Mouse (Mus musculus) lung, postnatal 0 days (tissue): ENCODE results near the gene Ggt1. TPM values are rescaled to one million over a fixed set of nuclear protein-coding genes. Genes with fewer than 3 reads are reported as not detected.

Experiments used
- ATAC-seq: fragments of 200-750 bp; cut with Nextera tagmentation; 2 replicates; pipeline ENCODE4 v1.8.0; 2017; ENCODE audit warnings: moderate library complexity
- DNase-seq: peaks from one replicate; pipeline ENCODE4 v3.0.0-alpha.2; 2016; ENCODE audit warnings: low spot score
- H3K27ac ChIP-seq: fragments of 300-500 bp; sonication (generic); 2 replicates; pipeline ENCODE4 v1.5.1; 2014; ENCODE audit warnings: antibody characterized with exemption, mild to moderate bottlenecking, low read length, mixed read lengths
- H3K27me3 ChIP-seq: fragments of 300-500 bp; sonication (generic); replicated peaks from 2 replicates; pipeline ENCODE4 v1.6.1; 2014; ENCODE audit warnings: low read length, mixed read lengths; ENCODE audit not compliant: insufficient read depth
- H3K36me3 ChIP-seq: fragments of 300-500 bp; sonication (generic); 2 replicates; pipeline ENCODE4 v1.6.1; 2014; ENCODE audit warnings: low read length, mixed read lengths; ENCODE audit not compliant: insufficient read depth
- H3K4me1 ChIP-seq: fragments of 300-500 bp; sonication (generic); 2 replicates; pipeline ENCODE4 v1.6.1; 2014; ENCODE audit warnings: antibody characterized with exemption, low read depth, low read length, mixed read lengths; ENCODE audit not compliant: insufficient read depth
- H3K4me2 ChIP-seq: fragments of 300-500 bp; sonication (generic); replicated peaks from 2 replicates; pipeline ENCODE4 v1.6.1; 2014; ENCODE audit warnings: low read depth, mild to moderate bottlenecking, low read length, moderate library complexity, mixed read lengths
- H3K4me3 ChIP-seq: fragments of 300-500 bp; sonication (generic); 2 replicates; pipeline ENCODE4 v1.5.1; 2014; ENCODE audit warnings: low read depth, low read length
- H3K9ac ChIP-seq: fragments of 300-500 bp; sonication (generic); replicated peaks from 2 replicates; pipeline ENCODE4 v1.6.1; 2014; ENCODE audit warnings: low read depth, mild to moderate bottlenecking
- H3K9me3 ChIP-seq: fragments of 300-500 bp; sonication (generic); 2 replicates; pipeline ENCODE4 v1.6.1; 2016; ENCODE audit warnings: low read length, mixed read lengths
- CTCF ChIP-seq: IDR thresholded peaks from 2 replicates; pipeline ENCODE4 v1.5.1; 2016; ENCODE audit warnings: antibody characterized with exemption, mild to moderate bottlenecking
- EP300 ChIP-seq: IDR thresholded peaks from 2 replicates; pipeline ENCODE4 v1.6.1; 2016; ENCODE audit warnings: antibody characterized with exemption, mild to moderate bottlenecking, control low read depth
- WGBS: fragments of 180-500 bp; shearing (Covaris S2); extraction: QIAGEN DNeasy Blood & Tissue Kit; methylation state at CpG from one replicate; pipeline ENCODE4 v1.1.7; 2014; 5-methylcytosine and 5-hydroxymethylcytosine counted together
- polyA plus RNA-seq: library from polyadenylated mRNA; unstranded; fragments of >200 nt; fragmentation: Nextera tagmentation; extraction: Ambion mirVana; gene quantifications from 2 replicates; pipeline ENCODE4 v1.2.1, GENCODE M21; 2015

Gene Ggt1
- polyA plus RNA-seq, 1 experiment from 2014 or later: 0.42 TPM

DNA sequence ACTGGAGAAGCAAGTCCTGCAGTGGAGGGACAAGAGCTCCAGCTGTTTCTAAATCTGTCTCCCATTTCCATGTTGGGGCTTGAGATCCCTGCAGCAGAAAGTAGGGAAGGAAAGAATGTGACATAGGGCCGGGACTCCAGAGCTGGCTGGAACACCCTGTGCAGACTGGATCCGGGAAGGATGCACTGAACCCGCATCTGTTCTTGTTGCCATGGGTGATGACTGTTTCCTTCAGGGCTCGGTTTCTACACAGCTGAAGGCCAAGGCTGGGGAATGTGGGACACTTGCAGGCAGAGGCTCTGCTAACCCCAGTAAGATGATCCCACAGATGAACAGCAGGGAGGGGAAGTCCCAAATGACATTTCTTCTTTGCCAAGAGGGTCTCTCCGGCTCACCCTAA, 71.2 kb downstream of the Ggt1 start:
- H3K27me3 ChIP-seq: no peaks in the 10 kb centered on the region
- H3K27ac ChIP-seq: no peak overlapping the region
- H3K9me3 ChIP-seq: no peaks in the 10 kb centered on the region
- no peaks in the 10 kb centered on the region for H3K4me1 ChIP-seq
- no peak overlapping the region for H3K9ac ChIP-seq
- DNase-seq (peak; percentile 74), ATAC-seq (peak; percentile 79)
- no peak overlapping the region for H3K4me2 ChIP-seq
- no peak for TF ChIP-seq CTCF
- peak; percentile 51; the same call in 1 of the 2 replicates for TF ChIP-seq EP300
- WGBS: 54% methylated on average over 5 of the region's 5 CpGs
- H3K36me3 ChIP-seq: no peaks in the 10 kb centered on the region
- H3K4me3 ChIP-seq: no peak overlapping the region

DNA sequence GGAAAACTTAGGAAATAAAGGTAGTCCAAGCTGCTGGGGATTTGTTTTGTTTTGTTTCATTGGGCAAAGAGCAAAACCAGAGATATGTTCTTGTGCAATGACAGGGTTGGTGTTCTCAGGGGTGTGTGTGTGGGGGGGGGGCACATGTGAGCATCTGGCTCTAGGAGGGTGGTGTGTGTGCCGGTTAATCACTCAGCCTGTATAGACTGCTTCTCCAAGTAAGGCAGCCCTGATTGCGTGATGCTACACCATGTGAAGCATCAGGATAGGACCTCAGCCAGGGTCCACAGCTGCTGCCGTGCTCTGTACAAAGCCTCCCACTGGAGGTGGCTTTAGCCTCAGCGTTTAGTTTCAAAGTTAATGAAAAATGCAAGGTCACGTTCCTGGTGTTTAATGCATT, 71.6 kb downstream of the Ggt1 start:
- Histone ChIP-seq H3K9ac (no peak overlapping the region), H3K4me2 (no peak overlapping the region), H3K9me3 (no peaks in the 10 kb centered on the region), H3K36me3 (no peaks in the 10 kb centered on the region), H3K4me1 (no peaks in the 10 kb centered on the region), H3K27ac (no peak overlapping the region), H3K4me3 (no peak overlapping the region), H3K27me3 (no peaks in the 10 kb centered on the region)
- DNase-seq (no peak), ATAC-seq (peak; percentile 68)
- WGBS: 75% methylated on average over 5 of the region's 5 CpGs
- TF ChIP-seq EP300: no peak
- no peak for TF ChIP-seq CTCF

DNA sequence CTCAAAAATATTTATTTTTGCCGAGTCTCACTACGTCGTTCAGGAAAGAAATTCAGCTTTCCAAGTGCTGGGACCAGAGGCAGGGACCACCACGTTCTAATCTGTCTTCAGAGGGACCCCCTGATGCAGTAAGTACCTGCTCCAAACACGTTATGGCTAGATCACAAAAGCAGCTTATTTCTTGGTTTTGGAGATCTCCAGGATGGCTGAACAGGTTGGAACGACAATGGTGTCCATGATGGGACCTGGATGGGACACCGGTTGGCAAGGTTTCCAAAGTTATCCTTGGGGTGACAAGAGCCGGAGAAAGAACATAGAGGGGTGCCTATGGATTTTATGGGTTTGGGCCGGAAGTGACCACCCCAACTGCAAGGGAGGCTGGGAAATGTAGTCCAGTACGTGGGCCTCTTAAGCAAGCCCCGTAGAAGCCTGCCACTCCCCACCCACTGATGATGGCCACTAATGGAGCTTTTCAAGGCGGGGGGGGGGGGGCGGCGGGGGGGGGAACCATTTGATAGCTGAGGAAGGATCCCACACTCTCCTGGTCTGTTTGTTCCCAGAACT, 72.3 kb downstream of the Ggt1 start:
- no peak overlapping the region for H3K4me2 ChIP-seq
- DNase-seq: no peak
- H3K27ac ChIP-seq: no peak overlapping the region

DNA sequence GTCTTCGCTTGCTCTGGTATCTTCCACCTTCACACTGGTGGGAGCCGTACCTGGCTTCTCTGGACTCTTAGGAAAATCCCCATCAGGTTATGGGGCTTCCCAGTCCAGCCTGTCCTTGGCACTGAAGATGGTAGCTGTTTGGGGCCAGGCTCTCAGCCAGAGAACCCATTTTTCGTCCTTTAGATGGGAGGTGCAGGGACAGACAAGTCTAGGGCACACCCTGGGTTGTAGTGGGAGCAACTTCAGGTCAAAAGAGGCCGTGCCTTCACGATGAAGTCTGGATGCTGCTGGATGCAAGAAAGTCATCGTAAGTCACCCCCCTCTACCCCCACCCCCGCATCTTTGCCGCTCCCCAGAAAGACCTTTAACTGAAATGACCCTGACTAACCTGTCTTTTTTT, 73.2 kb downstream of the Ggt1 start:
- H3K27ac ChIP-seq: no peak overlapping the region
- H3K4me3 ChIP-seq: no peak overlapping the region
- H3K9me3 ChIP-seq: no peaks in the 10 kb centered on the region
- no peaks in the 10 kb centered on the region for H3K36me3 ChIP-seq
- WGBS: 94% methylated on average over 8 of the region's 8 CpGs
- no peak for DNase-seq
- no peak for TF ChIP-seq EP300
- TF ChIP-seq CTCF: no peak
- no peak overlapping the region for H3K4me2 ChIP-seq
- no peak overlapping the region for H3K9ac ChIP-seq
- no peaks in the 10 kb centered on the region for H3K27me3 ChIP-seq
- H3K4me1 ChIP-seq: no peaks in the 10 kb centered on the region
- no peak for ATAC-seq

More for the DNA sequence above, 72.3 kb downstream of the Ggt1 start:
- no peaks in the 10 kb centered on the region for H3K27me3 ChIP-seq
- H3K4me1 ChIP-seq: no peaks in the 10 kb centered on the region
- no peak for ATAC-seq
- no peaks in the 10 kb centered on the region for H3K9me3 ChIP-seq
- no peak overlapping the region for H3K9ac ChIP-seq
- TF ChIP-seq CTCF (no peak), EP300 (no peak)
- H3K36me3 ChIP-seq: no peaks in the 10 kb centered on the region
- WGBS: 73% methylated on average over 11 of the region's 14 CpGs
- H3K4me3 ChIP-seq: no peak overlapping the region

DNA sequence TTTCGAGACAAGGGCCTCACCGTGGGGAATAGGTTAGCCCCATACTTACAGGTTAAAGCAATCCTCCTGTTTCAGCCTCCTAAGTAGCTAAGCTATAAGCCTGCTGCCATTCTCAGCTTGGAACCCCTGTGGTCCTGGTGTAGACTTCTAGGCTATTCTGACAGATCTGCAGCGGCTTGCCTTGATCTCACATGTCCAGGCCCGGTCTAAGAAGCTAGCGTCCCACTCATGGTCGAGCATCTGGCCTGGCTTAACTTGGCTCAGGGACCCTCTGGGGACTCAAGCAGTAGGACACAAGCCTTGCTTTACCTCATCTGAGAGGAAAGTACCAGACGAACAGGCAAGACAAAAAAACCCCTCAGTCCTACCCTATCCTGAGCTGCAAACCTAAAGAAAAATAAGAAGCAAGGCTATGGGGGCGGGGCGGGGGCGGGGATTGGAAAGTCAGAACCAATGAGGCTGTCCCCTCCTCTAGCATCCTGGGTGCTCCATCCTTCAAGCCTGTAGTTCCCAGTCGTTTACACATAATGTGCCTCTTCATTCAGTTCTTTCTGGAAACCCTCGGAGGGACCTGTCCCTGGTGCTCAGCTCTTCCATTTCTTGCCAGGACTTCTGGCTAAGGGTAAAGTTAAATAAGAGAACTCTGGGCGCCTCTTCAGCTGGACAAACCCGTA, 73.8 kb downstream of the Ggt1 start:
- no peak overlapping the region for H3K9ac ChIP-seq
- no peak for DNase-seq
- no peak overlapping the region for H3K4me2 ChIP-seq
- no peak overlapping the region for H3K27ac ChIP-seq
- TF ChIP-seq EP300 (no peak), CTCF (no peak)
- ATAC-seq: no peak
- no peaks in the 10 kb centered on the region for H3K9me3 ChIP-seq
- H3K36me3 ChIP-seq: no peaks in the 10 kb centered on the region
- H3K4me3 ChIP-seq: no peak overlapping the region
- H3K4me1 ChIP-seq: no peaks in the 10 kb centered on the region
- no peaks in the 10 kb centered on the region for H3K27me3 ChIP-seq
- 66% methylated on average over 14 of the region's 14 CpGs for WGBS

DNA sequence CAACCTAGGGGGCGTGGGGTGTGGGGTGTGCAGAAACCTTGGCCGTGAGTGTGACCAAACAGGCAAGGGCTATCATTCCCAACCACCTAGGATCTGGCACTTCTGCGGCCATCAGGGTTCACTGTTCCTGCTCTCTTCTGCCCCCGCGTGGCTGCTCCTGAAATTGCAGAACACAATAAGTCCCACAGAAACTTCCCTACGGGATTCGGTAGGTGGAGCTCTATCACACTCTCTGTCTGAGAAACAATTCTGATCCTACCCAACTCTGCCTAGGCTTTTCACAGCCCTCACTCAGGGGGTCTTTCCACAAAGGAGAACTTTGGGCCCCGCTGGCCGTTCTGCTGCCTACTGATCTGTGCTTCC, 74.3 kb downstream of the Ggt1 start:
- peak; percentile 31 for ATAC-seq
- Histone ChIP-seq H3K4me3 (no peak overlapping the region), H3K9ac (no peak overlapping the region), H3K27ac (no peak overlapping the region), H3K4me2 (no peak overlapping the region), H3K9me3 (no peaks in the 10 kb centered on the region), H3K4me1 (no peaks in the 10 kb centered on the region), H3K27me3 (no peaks in the 10 kb centered on the region), H3K36me3 (no peaks in the 10 kb centered on the region)
- 4% methylated on average over 9 of the region's 9 CpGs for WGBS
- peak; percentile 90 for DNase-seq
- TF ChIP-seq EP300 (no peak), CTCF (peak; percentile 98)

Other genes with a start within 250 kb of the Ggt1 start
- 4.3 and 5.4 TPM in 2 replicates for gene Adora2a, start 244.7 kb upstream of the Ggt1 start, polyA plus RNA-seq
- 0.27 and 0.33 TPM in 2 replicates for gene Upb1, start 160.5 kb upstream of the Ggt1 start, polyA plus RNA-seq
- gene Snrpd3, start 44.1 kb upstream of the Ggt1 start, polyA plus RNA-seq: 61.6 and 65.7 TPM in 2 replicates
- gene Gucd1, start 43.6 kb upstream of the Ggt1 start, polyA plus RNA-seq: 19.9 and 20.3 TPM in 2 replicates
- gene Lrrc75b, start 1.3 kb upstream of the Ggt1 start, polyA plus RNA-seq: 0.52 and 0.84 TPM in 2 replicates
- gene Ggt5, start 27.7 kb downstream of the Ggt1 start, polyA plus RNA-seq: 3.0 and 3.4 TPM in 2 replicates
- gene Susd2, start 82.4 kb downstream of the Ggt1 start, polyA plus RNA-seq: 9.3 and 9.4 TPM in 2 replicates
- gene Cabin1, start 202.7 kb downstream of the Ggt1 start, polyA plus RNA-seq: 33.1 and 34.5 TPM in 2 replicates
- 70.6 and 81.5 TPM in 2 replicates for gene Ddt, start 211.8 kb downstream of the Ggt1 start, polyA plus RNA-seq
- not detected in 2 replicates for gene Gm20441, start 219.3 kb downstream of the Ggt1 start, polyA plus RNA-seq
- 56.6 and 58.9 TPM in 2 replicates for gene Gstt3, start 219.8 kb downstream of the Ggt1 start, polyA plus RNA-seq
- gene Gstt1, start 237.0 kb downstream of the Ggt1 start, polyA plus RNA-seq: 36.4 and 38.3 TPM in 2 replicates